Mouse (Mus musculus) ES-Bruce4 (cell line): ENCODE results near the gene Shroom3.

Experiments
- CTCF ChIP-seq: IDR thresholded peaks from one replicate; pipeline ENCODE4 v1.8.1; 2011; ENCODE audit warnings: low read depth, low read length
- POLR2A ChIP-seq: IDR thresholded peaks from one replicate; pipeline ENCODE4 v1.8.1; 2011; ENCODE audit warnings: low read length; ENCODE audit not compliant: insufficient read depth

GRCm38 (mm10) chr5:92953865-92954264 lies 270.6 kb downstream of the Shroom3 start:
- no peak for TF ChIP-seq POLR2A
- no peak for TF ChIP-seq CTCF
